Mouse (Mus musculus): ENCODE measurements at regions not wholly inside any gene's neighbourhood (a gene's known extent, or its start where the extent isn't known, plus 50 kb on each side); places are given as distances from the start of the nearest gene placed in this dataset.

DNA sequence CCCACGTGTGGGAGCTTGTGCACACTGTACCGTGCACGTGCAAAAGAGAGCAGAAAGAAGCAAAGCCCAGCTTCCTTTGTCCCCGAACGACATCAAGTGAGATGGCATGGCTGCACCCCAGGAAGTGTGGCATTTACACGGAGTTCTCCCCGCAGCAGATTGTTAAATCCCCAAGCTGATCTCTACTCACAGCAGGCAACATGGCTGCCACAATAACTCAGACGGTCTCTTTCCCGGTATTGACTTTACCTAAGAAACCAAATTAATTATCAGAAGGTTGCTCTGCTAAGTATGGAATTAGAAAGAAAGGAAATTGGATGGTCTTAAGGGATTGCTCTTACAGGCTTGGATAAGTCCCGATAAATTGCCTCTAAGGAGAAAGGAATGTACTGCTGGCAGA lies 241.4 kb downstream of the Gm11011 start:
- DNase-seq: no peak

DNA sequence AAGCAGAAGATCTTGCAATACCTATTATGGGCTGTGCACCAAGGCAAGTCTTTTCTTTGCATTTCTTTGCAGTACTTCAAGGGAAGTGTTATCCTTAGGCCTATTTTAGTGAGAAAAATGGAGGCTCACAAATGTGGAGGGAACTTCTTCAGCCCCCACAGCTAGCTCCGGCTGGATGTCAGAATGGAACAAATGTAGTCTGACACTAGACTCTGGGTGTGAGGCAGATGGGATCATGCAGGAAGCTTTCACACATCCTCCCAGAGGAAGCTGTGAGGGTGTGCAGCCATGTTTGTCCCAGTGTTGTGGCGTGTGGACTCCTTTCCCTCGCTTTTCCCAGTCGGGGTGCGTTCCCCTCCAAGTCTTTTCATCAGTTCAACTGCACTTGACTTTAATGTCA lies 268.0 kb downstream of the Gm11011 start:
- no peak for DNase-seq

DNA sequence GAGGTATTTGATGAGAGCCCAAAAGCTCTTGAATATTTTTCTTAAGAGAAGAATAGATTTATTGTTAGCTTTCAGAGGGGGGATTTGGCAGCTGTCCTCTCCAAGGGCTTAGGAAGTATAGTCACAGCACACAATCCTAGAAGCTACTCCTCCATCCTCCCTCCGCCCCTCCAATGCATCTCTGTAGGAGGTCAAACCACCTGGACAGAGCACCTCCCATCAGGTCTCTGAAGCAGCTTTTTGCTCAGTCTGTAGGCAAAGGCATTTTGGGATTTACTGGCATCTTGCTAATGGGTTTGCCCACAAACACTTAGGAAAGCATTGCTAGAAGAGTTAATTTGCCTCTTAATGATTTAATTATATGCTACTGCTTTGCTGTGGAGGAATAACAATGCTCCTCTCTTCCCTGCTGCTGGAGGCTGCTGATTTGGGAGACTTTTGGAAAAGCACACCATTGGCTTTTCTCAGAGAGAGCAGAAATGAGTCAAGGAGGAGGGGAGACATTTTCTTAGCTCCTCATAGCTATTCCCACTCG lies 273.1 kb downstream of the Gm11011 start:
- DNase-seq: no peak

DNA sequence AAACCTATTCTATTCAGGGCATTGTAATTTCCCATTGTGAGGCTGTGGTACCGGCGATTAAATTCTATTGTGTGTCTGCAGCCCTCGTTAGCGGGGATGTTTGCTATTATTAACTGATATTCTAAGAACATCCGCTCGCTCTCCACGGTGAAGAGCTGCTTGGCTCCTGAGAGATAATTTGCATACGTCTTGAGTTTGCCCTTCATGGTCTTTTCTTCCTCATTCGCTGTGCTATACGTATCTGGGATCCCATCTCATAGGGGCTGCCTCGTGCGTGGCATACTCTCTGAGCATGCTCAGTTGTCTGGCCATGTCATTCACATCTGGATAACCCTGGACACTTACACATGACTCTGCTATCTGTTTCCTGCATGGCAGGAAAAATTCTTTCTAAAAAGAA lies 275.7 kb downstream of the Gm11011 start:
- no peak for DNase-seq

DNA sequence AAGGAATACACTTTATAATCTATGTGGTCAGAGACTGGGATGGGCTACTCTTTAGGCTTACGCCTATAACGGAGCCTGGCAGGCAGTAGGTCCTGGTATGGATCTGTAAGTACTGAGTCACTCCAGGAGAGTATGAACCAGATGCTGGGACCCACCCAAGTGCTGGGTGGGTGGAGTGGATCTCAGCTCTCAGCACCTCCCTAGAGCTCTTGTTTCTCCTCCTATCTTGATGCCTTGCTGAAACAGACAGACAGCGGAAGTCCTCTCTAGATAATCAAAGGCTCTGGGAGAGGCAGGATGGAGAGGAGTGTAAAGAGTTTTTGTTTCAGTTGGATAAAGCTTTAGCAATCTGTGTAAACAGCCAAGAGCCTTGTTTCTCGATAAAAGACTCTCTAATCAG lies 276.2 kb downstream of the Gm11011 start:
- no peak for DNase-seq

DNA sequence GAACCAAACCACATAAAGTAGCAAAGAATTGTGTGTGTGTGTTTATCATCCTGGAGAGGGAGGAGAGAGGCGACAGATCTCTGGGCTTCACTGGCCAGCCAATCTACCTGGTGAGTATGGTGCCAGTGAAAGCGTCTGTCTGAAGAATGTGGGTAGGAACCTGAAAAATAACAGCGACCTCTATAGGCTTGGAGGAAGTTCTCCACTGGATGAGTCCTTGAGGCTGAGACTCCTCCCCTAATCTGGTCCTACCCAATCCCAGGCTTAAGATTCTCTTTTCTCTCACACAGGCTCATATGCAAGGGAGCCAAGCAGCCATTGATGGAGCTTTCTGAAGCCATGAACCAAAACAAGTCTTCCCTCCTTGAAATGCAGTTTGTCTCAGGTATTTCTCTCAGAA lies 283.2 kb downstream of the Gm11011 start:
- DNase-seq: no peak

DNA sequence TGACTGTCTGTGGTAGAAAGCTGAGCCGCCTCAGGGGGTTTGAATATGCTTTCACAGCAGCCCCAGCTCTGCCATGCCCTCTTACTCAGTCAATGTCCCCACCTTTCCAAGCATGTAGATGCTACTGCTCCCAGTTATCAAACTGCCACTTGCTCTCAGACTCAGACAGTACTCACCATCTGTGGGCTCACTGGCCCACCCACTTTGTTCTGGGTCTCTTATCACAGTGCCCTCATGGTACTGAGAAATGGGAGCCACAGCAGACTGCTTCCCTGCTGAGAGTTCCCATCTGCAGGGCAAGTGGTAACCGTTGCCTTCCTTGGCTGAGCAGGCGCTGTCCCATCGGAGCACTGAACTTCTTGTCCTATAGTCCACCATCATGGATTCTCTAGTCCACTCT lies 286.6 kb downstream of the Gm11011 start:
- no peak for DNase-seq

DNA sequence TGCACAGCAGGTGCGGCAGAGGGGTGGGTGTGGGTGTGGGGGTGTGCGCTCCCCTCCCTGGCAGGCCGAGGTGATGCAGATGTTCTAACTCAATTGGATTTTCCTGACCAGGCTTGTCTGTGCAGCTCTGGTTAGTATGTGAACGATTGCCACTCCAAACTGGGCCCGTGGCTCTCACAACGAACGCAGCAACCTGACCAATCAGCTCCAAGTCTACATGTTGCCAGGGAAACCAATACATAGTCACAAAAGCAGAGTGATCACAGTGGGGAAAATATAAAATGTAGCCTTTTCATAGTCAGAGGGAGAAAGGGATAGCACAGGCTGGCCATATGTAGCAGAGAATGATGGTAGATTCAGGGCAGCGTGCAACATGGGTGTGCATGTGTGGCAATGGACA lies 287.1 kb downstream of the Gm11011 start:
- no peak for DNase-seq

DNA sequence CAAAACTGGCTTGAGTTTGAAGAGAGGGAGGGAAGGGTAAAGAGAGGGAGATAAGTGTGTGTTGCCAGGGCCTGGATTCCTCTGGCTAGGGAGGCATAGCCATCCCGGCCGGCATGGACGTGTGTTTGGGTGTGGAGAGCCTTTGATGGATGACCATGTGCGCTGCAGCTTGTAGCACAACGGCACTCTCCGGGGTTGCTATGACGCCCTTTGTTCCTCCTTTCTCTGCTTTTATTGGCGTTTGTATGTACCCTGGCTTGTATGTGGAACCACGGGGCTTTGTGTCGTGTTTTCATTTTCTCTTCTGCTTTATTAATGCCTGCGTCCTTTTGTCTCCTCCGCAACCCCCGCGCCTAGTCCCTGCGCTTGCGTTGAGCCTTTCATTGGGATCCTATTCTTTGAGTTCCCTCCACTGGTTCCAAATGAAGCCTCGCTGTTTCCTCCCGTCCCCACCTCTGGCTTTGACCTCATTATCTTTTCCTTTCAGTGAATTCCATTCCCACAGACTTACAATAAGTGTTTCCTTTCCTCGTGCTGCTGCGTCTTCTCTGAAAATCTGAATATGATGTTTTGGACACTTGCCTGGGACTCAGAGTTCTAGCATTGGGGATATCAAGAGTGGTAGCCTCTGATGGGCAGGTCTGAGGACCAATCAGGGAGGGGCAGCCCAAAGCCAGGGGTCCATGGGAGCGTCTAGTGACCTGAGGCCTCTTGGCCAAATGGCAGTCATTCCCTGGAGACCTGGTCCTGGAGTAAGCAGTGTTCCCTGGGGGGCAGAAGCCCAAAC lies 289.5 kb downstream of the Gm11011 start:
- peak; percentile 13 to 55 for DNase-seq

DNA sequence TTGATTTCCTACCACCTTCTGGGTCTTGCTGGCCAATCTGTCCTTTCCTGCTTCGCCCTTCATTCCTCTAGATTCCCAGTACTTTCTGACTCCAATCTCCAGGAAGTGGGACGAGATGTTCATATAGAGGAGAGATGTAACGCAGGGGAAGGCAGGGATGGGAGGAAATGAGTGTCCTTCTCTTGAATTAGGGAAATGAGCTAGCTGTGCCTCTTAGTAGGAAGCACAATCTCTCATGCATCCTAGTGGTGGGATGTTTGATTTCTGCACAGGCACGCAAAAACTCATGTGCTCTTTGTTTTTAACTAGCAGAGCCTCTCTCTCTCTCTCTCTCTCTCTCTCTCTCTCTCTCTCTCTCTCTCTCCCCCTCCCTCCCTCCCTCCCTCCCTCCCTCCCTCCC lies 290.3 kb downstream of the Gm11011 start:
- DNase-seq: no peak

DNA sequence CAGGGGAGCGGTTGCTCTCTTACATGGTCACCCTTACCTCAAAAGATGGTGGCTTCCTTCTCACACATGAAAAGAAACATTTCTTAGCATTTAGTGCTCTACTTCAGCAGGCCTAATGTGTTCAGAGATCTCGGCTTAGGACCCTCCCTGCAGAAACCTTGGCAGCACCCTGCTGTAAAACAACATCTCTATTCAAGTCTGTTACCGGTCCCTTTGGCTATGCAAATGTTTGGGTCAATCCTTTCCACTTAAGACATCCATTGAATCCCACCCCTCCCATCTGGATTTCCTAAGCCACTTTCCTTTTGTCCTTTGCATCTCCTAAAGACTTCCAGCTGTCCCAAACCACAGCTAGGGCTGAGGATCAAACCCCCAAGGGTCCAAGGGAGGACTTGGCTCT lies 294.2 kb downstream of the Gm11011 start:
- DNase-seq: no peak

DNA sequence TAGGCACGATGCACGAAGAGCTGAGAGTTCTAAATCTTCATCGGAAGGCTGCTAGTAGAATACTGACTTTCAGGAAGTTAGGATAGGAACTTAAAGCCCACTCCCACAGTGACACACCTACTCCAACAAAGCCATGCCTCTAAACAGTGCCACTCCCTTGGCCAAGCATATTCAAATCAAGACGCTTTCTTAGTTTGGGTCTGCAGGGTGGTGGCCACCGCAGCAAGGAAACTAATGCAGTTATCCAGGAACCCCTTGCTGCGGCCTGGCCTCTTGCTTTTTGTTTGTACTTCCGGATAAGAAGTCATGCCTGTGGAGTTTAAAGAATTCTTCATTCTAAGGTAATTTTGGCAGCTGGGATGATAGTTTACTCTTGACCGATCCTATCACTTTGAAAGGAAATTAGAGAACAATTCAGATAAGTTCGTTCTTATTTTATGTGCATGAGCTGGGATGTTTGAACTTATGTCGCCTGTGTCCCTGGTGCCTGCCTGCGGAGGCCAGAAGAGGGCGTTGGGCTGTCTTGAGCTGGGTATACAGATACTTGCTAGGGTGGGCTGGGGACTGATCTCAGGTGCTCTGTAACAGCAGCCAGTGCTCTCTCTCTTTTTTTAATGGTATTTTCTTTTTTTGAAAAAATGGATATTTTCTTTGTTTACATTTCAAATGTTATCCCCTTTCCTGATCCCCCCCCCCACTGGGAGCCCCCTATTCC lies 298.5 kb downstream of the Gm11011 start:
- DNase-seq: no peak

DNA sequence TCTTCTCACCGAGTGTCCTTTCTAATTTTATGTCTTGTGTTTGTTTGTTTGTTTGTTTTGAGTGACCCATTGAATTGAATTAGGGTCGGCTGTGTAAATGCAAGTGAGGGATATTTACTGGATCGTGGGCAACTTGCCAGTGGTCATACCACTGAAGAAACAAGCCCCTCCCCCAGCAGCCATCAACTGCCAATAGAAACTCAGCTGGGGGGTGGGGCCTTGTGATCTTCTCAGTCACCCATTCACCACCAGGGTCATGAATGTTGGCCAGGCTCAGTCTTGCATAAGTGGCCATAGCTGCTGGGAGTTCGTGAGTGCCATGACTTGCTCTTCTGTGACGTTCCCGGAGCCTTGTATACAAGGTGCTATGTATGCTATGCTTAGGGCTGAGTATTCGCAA lies 300.8 kb downstream of the Gm11011 start:
- peak in 1 of 2 experiments; percentile 8 for DNase-seq

DNA sequence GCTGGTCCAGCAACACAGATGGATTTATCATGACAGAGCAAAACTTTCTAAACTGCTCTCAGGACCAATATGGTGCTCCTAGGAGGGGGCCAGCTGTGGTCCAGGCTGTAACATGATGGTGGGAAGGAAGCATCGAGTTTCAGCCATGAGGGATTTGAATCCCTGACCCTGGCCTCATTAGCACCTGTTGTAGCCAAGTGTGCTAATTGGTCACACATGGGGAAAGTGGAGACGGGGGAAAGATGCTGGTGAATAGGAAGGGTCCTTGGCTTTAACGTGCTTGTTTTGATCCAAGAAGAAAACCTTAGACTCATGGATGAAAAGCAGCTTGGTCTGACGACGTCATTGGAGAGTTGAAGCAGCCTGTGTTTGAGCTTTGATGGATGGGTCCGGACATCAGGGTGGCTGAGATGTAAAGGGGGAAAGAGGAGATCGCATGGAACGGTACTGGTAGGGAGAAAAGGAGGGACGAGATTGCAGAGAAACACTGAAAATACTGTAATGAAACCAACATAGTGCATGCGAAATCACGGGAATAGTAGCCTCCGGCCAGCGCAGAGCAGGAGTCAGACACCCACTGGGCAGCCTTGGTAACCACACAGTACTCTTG lies 304.9 kb downstream of the Gm11011 start:
- no peak for DNase-seq

DNA sequence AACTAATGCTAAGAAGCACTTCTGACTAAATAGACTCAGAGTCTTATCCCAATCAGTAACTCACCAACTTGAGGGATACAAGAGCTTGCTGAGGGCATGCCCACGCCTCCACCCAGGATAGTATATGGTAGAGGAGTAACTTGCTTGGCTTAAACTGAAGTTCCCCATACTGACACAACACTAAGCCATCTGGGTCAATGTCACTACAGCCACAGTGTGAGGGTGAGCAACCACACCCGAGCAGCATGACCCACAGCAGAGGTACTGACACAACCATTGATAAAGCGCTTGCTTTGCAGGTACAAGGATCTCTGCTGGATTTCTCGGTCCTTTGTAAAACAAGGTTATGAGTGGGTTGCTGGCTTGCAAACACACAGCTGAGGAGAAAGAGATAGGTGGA lies 312.2 kb downstream of the Gm11011 start:
- no peak for DNase-seq

DNA sequence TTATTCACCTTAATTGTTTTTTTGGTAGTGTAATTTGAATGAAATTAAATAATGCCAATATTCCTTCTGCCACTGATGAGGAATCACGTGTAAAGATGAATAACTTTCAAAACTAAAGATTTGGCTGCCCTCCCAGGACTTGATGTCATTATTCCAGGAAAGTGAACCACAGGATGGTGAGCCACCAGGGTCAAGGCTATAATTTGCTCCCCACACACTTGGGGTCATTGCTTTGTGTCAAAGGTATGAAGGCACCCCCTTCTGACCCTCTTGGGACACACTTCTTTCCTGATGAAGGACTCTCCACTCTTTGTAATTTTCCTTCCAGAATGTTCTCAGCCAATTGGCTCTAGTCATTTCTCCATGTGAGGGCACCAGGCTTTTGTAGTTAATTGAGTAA lies 313.4 kb downstream of the Gm11011 start:
- no peak for DNase-seq

DNA sequence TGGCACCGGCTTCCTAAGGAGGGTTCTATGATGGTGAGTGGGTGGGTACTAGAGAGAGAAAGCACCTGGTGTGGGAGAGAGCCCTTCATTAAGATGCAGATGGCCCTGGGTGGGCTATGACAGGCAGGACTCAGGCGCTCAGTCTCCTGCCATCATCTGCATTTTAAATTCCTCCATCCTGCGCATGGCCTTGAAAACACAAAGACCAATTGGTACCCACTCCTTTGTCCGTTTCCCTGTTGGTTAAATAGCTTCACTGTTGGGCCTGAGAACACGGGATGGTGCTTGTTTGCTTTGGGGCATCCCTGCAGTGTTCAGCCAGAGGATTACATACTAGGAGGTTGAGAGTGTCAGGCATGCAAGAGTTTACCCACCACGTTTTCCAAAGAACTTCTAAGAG lies 314.9 kb downstream of the Gm11011 start:
- DNase-seq: no peak

DNA sequence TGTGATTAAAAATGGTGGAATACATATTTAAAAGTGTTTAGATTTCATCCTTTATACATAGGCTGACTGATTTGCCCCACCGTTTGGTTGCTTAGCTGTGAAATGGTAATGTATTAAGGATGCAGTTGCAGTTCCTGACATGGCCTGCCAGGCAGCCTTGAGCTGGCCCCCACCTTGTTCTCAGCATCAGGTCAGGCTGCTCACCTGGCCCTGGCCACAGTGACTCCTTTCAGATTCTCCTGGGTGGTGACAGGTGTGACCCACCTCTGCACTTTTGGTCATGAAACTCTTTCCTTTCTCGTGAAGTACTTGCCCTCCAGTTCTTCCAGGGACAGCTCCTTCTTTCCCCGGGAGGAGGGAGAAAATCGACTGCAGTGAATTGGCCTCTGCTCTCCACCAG lies 315.5 kb downstream of the Gm11011 start:
- DNase-seq: no peak

DNA sequence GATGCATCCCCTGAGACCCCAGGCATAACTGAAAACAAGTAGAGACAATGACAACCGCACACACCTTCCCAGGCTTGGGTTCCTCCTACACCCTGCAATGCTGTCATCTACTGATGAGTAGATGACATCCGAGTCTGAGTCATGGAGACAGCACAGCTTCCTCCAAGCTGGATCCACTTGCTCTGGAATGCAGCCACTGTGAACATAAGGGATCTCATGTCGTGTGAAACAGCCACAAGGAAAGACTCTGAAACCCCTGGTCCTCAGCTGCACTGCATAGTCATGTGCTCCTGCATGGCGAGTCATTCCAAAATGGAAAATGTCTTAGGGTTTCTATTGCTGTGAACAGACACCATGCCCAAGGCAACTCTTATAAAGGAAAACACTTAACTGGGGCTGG lies 305.2 kb upstream of the Zfp64 start:
- DNase-seq: no peak

DNA sequence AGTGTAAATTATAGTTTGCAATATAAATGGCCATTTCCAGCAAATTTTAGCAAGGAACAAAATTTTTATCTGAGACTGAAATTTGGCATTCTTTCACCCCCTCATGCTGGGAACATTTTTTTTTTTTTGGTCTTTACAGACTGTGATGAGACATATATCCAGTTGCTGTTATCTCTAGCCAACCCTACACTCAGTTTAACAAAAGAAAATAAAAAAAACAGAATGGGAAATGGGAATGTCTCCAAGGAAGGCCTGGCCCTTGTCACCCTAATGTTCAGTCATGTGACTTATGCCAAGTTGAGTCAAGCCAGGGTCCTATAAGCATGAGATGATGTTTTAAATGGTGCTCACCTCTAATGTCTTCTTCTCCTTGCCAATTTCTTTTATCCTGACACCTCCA lies 289.2 kb upstream of the Zfp64 start:
- DNase-seq: no peak

DNA sequence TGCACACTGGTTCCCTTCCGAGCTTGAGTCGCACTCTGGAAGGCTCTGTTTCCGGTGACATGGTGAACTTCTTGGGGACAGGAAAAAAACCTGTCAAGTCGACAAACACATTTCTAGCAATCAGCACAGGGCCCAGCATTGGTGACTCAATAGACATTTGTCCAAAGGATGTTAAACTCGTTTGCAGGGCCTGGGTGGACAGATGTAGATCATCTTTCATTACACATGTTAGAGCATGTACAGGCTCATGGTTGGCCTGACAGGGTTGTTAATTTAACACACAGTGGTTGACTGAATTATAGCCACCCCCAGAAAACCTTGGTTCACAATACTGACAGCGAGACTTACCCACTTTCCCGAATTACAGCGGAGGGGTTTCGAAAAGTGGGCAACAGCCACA lies 288.6 kb upstream of the Zfp64 start:
- DNase-seq: no peak

DNA sequence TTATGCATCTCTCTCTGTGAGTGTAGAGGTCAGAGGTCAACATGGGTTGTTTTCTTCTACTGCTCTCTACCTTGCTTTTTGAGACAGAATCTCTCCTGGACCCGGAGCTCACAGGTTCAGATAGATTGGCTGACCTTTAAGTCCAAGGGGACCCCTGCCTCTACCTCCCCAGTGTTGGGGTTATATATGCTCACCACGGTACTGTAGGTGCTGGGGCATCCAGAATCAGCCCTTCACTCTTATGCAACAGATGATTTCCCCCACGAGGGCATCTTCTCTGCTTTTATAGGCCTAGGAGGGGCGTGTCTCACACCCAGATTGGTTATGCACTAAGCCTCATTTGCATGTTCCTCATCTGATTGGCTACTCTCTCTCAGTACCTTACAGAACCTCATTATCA lies 282.5 kb upstream of the Zfp64 start:
- no peak for DNase-seq

DNA sequence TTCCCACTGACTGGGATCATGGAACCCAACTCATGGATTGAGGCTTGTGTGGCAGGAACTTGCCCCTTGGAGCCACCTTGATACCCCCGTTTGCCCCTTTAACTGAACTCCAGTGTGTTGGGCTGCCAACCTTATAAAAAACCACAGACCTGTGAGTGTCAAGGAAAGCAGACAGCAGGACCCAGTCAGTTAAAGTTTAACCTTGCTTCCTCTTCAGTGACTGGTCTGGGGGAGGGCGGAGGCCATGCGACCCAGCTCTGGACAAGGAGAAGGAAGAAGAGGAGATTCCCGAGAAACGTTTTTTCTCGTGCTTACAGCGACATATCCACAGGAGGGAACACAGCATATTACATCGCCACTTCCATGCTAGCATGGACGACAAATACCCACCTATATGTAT lies 281.9 kb upstream of the Zfp64 start:
- DNase-seq: peak; percentile 23 to 48

All from kidney, postnatal 25 days (tissue).